Mouse (Mus musculus) gastrocnemius, postnatal 36 days (tissue): ENCODE results near the gene Defb23. TPM values are rescaled to one million over a fixed set of nuclear protein-coding genes. Genes with fewer than 3 reads are reported as not detected.

ENCODE experiments used
- DNase-seq, 2 experiments: peaks; one replicate each; pipeline ENCODE4 v3.0.0; 2022
- intact Hi-C: fragments of 180-260 bp; cut with DNase I; formaldehyde crosslinking; loops from one replicate; pipeline ENCODE4 v1.15.1; 2025
- long read RNA-seq, 2 experiments: library from polyadenylated mRNA; stranded (forward); transcript quantifications; one replicate each; pipeline ENCODE4 v2.0.0; 2021
- total RNA-seq, 2 experiments: library from RNA; stranded (reverse); gene quantifications; 2 replicates each; pipeline ENCODE4 v1.2.3; 2021

Defb23 gene
- not detected for total RNA-seq
- long read RNA-seq, experiment 1 = 0 reads
- long read RNA-seq, experiment 2 = 0 reads

- intact Hi-C loops = no loop called here
- DNase-seq = no peak
Measured at GRCm38 (mm10) chr2:152464570-152465150, at the start of gene Defb23. TSS of gene Defb23 (minus strand) at chr2:152464620.

DNA sequence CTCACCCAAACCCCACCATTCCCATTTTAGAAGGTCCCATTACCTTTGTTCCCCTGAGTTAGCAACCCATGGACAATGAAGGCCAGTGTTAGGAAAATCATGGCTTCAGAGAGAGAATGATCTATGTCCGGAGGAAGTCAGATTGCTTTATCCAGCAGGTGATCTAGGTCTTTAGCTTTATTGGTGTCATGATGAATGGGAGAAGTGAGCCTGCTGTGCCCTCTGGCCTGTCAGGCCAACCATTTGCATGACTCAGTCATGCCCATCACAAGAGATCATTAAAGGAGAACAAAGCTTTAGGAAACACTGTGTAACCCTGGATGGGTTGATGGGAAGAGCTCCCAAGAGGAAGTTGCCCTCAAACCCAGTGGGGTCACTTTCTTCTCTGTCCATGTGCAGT is 47.2 kb upstream of the Defb23 start, which contains the start of gene Defb26:
Gene Defb26 (minus strand): TSS at position 101 of the 400 bp plus-strand sequence.
- no peak for DNase-seq
- intact Hi-C loops = no loop called here

- intact Hi-C loops = no loop called here
- no peak for DNase-seq
Measured at GRCm38 (mm10) chr2:152503950-152504349, 39.5 kb upstream of the Defb23 start.

DNA sequence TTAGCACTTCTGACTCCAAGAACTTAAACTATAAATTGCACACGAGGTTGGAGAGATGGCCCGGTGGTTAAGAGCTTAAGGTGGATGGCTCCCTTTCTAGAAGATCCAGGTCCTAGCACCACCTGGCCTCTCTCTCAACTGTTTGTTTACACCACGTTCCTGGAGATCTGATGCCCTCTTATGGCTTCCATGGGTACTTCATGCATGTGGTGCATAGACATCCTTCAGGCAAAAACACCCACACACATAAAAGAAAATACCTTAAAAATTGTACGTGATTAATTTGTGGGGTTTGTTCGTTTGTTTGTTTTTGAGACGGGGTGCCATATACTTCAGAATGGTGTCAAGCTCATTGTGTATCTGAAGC is 36.4 kb upstream of the Defb23 start:
- no peak for DNase-seq
- intact Hi-C loops = no loop called here

GRCm38 (mm10) chr2:152500204-152500862 is 35.9 kb upstream of the Defb23 start:
- intact Hi-C loops = no loop called here
- DNase-seq = no peak

- DNase-seq = no peak
- intact Hi-C loops = no loop called here
Measured at GRCm38 (mm10) chr2:152498020-152498419, 33.6 kb upstream of the Defb23 start.

- intact Hi-C loops = no loop called here
- no peak for DNase-seq
Measured at GRCm38 (mm10) chr2:152493151-152493550, 28.7 kb upstream of the Defb23 start.

- DNase-seq = no peak
- intact Hi-C loops = no loop called here
Measured at GRCm38 (mm10) chr2:152490038-152490437, 25.6 kb upstream of the Defb23 start, which contains the start of gene Defb22. TSS of gene Defb22 (minus strand) at chr2:152490138.

DNA sequence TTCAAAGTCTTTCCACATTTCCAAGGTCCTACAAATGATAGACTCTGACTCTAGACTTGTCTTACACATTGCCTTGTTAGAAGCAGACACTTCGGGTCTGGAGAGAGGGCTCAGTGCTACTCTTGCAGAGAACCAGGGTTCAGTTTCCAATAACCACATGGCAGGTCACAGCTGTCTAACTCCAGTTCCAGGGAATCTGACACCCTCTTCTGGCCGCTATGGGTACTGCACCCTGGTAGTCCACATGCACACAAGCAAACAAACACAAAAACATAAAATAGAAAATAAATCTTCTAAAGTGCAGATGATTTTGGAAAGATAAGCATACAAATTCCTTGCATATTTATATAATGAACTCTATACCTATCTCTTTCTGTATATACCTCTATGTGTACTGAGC is 22.6 kb upstream of the Defb23 start:
- intact Hi-C loops = no loop called here
- DNase-seq = no peak

DNA sequence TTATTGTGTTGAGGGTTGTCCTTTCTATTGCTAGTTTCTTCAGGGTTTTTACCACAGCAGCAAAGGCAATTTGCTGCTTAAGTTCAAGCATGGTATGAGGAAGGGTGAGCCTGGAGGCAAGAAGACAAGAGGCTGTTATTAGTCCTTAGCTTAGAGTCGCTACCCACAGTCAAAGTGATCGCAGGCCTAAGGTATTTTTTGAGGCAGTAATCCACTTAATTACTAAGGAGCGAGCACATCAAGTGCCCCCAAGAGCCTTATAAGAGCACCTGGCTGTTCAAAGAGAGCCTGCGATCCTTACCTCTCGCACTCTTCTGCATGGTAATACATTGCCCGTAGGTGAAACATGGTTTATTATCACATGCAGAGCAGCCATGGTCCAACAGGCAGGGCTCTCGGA is 17.3 kb upstream of the Defb23 start:
- intact Hi-C loops = no loop called here
- DNase-seq = no peak

DNA sequence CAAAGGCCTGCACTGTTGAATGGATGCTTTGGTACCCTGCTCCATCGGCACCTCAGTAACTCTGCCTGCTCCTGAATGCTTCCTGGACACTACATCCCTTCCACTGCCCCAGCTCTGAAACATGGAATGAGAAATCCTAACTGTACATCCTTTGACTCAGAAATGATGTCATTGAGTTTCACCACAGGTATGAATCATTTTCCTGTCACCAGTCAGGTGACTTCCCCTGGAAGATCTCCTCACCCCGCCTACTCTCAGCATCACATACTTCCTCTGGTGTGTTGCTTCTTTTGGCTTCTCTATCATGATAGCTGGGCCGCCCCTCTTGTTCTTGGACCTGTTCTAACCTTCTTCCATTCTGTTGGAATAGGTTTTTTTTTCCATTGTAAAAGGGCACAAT is 16.5 kb upstream of the Defb23 start:
- intact Hi-C loops = no loop called here
- DNase-seq = no peak

- intact Hi-C loops = loop anchor here (5.0 kb wide), 1 partner anchor 66 kb away; the partner anchor contains the start of gene Defb29
- no peak for DNase-seq
Measured at GRCm38 (mm10) chr2:152476763-152477162, 12.3 kb upstream of the Defb23 start, which contains the start of gene Defb20. TSS of gene Defb20 (plus strand) at chr2:152477063.

DNA sequence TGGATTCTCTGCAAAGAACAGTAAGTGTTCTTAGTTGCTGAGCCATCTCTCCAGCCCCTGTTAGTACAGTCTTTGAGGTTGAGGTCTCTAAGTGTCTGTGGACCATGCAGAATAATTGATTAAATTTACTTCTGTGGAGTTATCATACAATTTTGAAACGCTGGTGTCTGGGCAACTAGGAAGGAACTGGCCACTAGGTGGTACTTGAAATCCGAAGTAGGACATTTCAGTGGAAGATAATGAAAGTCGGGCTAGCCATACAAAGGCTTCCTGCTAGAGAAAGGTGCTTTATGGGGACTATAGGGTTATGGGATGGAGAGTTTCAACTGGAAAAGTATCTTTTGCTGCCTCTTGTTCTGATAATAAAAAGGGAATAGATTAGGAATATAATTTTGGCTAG is 8.0 kb upstream of the Defb23 start:
- DNase-seq = no peak
- intact Hi-C loops = no loop called here

DNA sequence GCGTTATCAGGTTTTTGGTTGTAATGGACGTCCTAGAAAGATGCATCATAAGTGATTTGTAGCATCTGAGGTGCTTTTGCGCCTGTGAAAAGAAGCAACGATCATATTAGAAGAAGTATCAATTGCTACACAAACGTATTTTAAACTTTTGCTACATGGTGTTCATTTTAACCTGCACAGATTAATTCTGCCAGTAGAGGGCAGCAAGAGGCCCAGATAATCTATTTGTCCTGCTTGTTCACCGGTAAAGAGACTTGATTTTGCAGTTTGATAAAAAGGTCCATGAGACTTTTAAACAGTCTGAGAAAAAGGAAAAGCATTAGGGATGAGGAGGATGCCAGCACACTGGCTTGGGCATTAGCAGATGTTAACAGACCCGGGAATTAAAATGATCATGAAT is 6.6 kb upstream of the Defb23 start:
- no peak for DNase-seq
- intact Hi-C loops = no loop called here

DNA sequence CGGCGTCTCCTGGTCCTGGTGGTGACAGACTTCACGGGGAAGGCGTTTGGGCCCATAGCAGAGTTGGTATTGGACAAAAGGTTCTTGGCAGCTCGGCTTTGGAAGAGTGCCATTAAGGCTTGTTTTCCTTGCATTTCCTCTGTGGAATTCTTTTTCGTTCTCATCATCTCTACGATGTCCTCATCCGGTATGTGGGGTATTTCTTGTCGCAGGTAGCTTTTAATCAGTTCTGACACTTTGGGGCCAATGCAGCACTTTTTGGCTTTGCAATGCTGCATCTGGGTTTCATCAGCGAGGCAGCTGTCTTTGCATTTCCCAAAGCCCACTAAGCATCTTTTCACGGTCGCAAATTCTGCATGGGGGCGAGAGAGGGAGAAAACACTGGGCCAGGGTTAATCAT is 5.2 kb downstream of the Defb23 start:
- intact Hi-C loops = no loop called here
- no peak for DNase-seq

GRCm38 (mm10) chr2:152452101-152452781 is 12.2 kb downstream of the Defb23 start:
- DNase-seq = no peak
- intact Hi-C loops = no loop called here

DNA sequence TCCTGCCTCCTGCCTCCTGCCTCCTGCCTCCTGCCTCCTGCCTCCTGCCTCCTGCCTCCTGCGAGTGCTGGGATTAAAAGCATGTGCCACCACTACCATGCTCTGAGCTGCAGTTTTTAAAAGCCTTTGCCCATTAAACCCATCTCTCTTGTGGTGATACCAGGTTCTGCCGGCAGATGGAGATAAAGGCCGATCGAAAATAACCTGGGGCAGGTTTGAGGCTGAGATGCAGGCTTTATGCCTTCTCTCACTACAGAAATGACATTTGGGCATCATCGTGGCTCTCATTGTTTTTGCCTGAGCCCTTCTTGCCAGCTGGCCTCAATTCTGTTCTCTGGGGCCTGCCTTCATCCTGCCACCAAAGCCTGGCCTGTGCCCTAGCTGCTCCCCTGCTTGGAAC is 14.2 kb downstream of the Defb23 start:
- intact Hi-C loops = loop anchor here (2.0 kb wide), 1 partner anchor 95 kb away; no protein-coding TSS in a partner anchor
- DNase-seq = peak in 1 of 2 experiments; percentile 17

- intact Hi-C loops = no loop called here
- no peak for DNase-seq
Measured at GRCm38 (mm10) chr2:152447461-152447860, 17.0 kb downstream of the Defb23 start.

DNA sequence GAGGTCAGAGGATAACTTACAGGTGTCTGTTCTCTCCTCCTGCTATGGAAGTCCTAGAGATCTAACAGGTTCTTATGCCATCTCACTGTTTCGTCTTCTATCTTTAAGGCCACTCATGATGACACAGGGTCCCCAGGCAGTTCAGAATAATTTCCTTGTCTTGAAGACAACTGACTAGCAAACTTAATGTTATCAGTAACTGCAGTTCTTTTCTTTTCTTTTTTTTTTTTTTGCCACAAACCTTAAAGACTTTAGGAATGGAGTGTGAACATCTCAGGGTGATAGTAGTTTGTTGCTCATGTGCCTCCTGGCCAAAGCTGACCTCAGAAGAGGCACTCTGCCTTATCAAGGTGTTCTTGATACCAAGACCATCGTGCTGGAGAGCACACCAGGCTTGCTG is 17.8 kb downstream of the Defb23 start:
- intact Hi-C loops = no loop called here
- no peak for DNase-seq

DNA sequence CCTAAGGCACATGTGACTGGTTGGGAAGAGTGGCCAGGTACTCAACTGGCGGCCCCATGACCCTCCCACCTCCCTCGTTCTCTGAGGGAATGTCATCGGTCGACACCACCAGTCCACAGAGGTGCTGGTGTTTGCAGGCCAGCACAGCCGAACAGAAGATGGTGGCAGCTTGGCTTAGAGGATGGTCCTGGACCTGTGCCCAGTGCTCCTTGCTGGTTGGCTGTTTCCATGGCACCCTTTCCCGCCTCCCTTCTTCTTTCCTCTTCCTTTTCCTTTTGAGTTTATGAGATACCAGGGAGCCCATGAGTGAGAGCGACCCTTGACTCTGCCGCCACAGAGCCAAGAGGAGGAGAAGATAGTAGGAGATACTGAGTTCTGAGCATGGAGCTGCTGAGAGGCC is 21.1 kb downstream of the Defb23 start:
- intact Hi-C loops = no loop called here
- no peak for DNase-seq

DNA sequence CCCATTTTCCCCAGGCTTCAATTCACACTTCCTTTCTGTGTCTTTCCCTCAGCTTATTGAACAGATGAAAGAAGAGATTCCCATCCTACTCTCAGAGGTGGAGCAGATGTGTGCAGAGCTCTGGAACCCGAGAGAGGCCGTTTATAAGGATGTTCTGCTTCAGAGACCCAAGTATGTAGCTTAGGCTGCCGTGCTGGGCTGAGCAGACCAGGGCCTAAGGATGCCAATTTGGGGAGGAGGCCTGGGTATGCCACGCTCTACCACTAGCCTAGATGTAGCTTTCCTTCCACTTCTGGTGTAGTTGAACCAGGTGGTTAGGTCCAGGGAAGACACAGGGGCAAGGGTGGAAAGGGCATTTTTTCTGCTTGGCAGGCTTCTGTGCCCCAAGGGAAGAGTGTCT is 22.1 kb downstream of the Defb23 start:
- intact Hi-C loops = no loop called here
- DNase-seq = no peak

GRCm38 (mm10) chr2:152439833-152440232 is 24.6 kb downstream of the Defb23 start:
- DNase-seq = no peak
- intact Hi-C loops = no loop called here
